Mouse (Mus musculus) stomach, postnatal 0 days (tissue): ENCODE data around the gene Olfr1140.

Source experiments
- CTCF ChIP-seq: IDR thresholded peaks from 2 replicates; pipeline ENCODE4 v1.5.1; 2016; ENCODE audit warnings: antibody characterized with exemption, low read depth, mild to moderate bottlenecking, moderate library complexity
- EP300 ChIP-seq: optimal IDR thresholded peaks from 2 replicates; pipeline ENCODE3; 2016; ENCODE audit warnings: antibody characterized with exemption

DNA sequence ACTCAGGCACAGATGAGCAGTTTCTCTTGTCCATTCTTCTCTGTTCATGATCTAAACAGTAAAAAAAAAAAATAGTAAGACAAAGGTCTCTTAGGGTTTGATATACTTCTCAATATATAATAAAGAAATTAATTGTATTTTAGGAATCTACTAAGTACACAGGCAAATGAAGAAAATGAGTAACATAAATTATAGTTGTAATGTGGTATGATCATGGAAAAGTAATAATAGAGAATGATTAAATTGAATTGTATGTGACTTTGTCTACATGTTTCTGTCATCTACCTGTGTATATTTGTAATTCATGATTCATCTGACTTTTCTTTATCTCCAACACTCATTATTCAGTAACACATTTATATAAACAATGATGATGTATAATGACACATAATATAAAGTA, 49.7 kb upstream of the Olfr1140 start, which contains the start of gene Olfr1136:
- no peak for TF ChIP-seq CTCF
- no peak for TF ChIP-seq EP300
